Mouse (Mus musculus) heart, adult 2 months (tissue): ENCODE results near the gene Ccr4.

Experiments used
- CTCF ChIP-seq: fragments of 200-600 bp; IDR thresholded peaks from 2 replicates; pipeline ENCODE4 v1.8.1; 2022; ENCODE audit warnings: antibody characterized with exemption, mild to moderate bottlenecking, moderate library complexity
- EP300 ChIP-seq: fragments of 200-500 bp; IDR thresholded peaks from 2 replicates; pipeline ENCODE4 v1.6.1; 2011; ENCODE audit warnings: low read depth, low read length, control low read depth; ENCODE audit not compliant: insufficient read depth
- POLR2A ChIP-seq: fragments of 200-500 bp; IDR thresholded peaks from 2 replicates; pipeline ENCODE4 v1.6.1; 2011; ENCODE audit warnings: mild to moderate bottlenecking, low read depth, low read length, control low read depth; ENCODE audit not compliant: insufficient read depth

GRCm38 (mm10) chr9:114501913-114502312 lies 2.8 kb downstream of the Ccr4 start:
- TF ChIP-seq CTCF (no peak), POLR2A (no peak), EP300 (no peak)
